Mouse (Mus musculus): ENCODE measurements around the gene Il17ra.

DNA sequence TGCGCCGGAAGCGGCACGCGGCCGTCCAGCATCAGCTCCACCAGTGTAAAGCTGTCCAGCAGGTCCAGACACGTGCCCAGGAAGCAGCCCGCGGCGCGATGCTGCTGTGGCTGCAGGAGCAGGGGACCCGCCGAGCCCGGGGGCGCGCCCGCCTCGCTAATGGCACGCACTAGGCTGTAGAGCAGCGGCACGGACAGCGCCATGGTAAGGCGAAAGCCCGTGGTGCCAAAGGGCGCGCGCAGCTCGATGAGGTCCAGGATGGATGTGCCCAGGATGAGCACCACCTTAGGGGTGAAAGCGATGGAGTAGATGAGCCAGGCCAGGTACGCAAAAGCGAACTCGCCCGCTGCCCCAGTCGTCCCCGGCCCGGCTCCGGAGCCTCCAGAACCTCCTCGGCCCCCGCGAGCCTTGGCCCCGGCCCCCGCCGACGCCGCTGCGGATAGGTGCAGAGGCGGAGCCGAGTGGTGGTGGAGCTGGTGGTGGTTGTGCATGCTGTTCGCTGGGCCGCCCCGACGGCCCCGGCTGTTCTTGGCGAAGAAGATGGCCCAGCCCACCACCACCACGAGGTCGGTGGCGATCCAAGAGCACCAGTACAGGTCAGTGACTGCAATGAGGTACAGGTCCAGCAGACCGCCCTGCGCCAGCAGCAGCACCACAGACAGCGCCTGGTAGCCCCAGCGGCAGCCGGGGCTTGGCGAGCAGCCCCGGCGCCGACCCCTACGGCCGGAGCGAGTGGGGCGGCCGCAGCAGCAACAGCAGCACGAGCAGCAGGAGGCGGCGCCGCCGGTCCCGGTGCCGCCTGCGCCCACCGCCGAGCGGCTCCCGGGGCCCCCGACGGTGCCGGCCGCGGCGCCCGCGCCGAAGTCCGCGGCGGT is 29.7 kb downstream of the Il17ra start:
- TF ChIP-seq CTCF (IDR thresholded peaks at IDR 0.05; ENCODE audit: low read depth, low read length) (no peak), GATA1 (IDR thresholded peaks at IDR 0.05; ENCODE audit: borderline replicate concordance, low read length) (no peak), TAL1 (conservative IDR thresholded peaks at IDR 0.05; ENCODE audit: low read depth, low read length) (no peak)

Measured in G1E (cell line).